Mouse (Mus musculus): Measurements from ENCODE around the gene Msi2.

GRCm38 (mm10) chr11:88629619-88630018, 88.7 kb downstream of the Msi2 start:
- TF ChIP-seq CTCF (IDR thresholded peaks at IDR 0.05; ENCODE audit: insufficient read depth, low read depth, low read length) (no peak), POLR2A (IDR thresholded peaks at IDR 0.05; ENCODE audit: insufficient read depth, low read depth, low read length) (no peak)

Data from olfactory bulb, adult 2 months (tissue).